Mouse (Mus musculus) G1E (cell line): Measurements from ENCODE around the gene Tpi1.

Experiments used
- CTCF ChIP-seq: IDR thresholded peaks from 2 replicates; pipeline ENCODE4 v1.5.1; 2012; ENCODE audit warnings: low read depth, low read length, inconsistent platforms, mixed read lengths
- GATA1 ChIP-seq: IDR thresholded peaks from 2 replicates; pipeline ENCODE4 v1.6.1; 2012; ENCODE audit warnings: borderline replicate concordance, low read length, inconsistent platforms, mixed read lengths
- GATA2 ChIP-seq: IDR thresholded peaks from 2 replicates; pipeline ENCODE4 v1.6.1; 2012; ENCODE audit warnings: low read depth, low read length, inconsistent platforms, borderline replicate concordance

DNA sequence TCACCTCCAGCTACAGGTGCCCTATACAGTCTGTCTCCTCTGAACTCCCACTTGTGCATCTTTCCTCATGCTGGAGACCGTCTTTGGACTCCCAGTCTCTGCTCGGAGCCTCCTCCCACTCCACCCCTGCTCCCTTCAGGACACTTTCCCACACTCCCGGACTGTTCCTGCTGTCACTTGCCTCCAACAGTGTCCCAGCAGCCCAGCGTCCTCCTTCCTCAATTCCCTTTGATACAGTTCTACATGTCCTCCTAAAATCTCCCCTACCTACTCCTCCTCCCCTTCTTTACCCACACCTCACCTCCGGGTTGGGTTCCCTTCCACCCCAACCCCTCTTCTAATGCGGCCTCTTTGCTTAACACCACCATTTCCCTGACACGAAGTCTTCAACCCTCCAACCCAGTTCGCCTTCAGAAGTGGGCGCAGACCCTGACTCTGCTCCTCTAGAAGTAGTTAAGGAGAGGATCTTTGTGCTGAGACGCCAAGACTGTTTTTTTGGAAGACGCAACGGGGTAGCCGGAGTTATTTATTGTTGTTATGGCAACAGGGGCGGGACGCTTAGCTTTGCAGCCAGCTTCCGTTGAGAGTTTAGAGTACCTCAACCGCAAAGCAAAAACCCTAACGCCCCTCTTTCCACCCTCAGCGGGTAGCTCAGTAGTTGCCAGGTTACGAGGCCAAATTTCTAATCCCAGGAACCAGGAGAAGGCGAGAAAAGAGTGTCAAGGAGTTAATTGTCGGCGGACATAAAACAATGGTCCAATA is 34.7 kb downstream of the Tpi1 start, which contains the start of gene Lrrc23:
- TF ChIP-seq GATA1: no peak
- TF ChIP-seq CTCF: no peak
- TF ChIP-seq GATA2: no peak
